In the genomic region with DNA sequence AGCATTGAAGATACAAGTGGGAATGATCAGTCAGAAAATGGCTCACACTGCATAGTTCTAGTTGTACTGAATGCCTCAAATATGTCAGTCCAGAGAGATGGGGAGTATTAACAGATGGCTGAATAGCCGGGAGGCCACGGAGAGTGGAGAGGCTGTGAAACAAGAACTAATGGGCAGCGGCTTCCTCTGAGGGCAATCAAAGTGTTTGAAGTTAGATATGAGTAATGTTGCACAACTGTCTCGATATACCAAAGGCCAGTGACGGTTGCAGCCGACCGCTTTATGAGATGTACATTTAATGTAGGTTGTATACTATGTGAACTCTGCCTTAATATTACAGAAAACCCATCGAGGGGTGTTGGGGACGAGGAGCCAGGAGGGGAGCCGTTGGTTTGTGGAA, we compare ENCODE assay signal across 19 mouse cellular contexts.
"Had no signal": no experiment of that assay in that cellular context is flagged by ENCODE, and none has a peak within 500 bp of the region (broad histone marks: within the 10 kb centered on the region; RNA-seq: fewer than 3 reads in every experiment).

No protein-coding gene starts in this region.

- H3K9me3 ChIP-seq: limb, embryonic 10.5 days; limb, embryonic 13.5 days; liver, embryonic 13.5 days; midbrain, embryonic 12.5 days; midbrain, embryonic 15.5 days; neural tube, embryonic 12.5 days; neural tube, embryonic 15.5 days had no signal

- H3K9ac ChIP-seq: limb, embryonic 13.5 days; liver, embryonic 13.5 days; midbrain, embryonic 12.5 days; midbrain, embryonic 15.5 days; neural tube, embryonic 12.5 days; neural tube, embryonic 15.5 days had no signal

- H3K27me3 ChIP-seq: liver, embryonic 13.5 days; midbrain, embryonic 15.5 days; neural tube, embryonic 12.5 days had no signal

- H3K36me3 ChIP-seq: limb, embryonic 10.5 days; limb, embryonic 13.5 days; liver, embryonic 13.5 days; midbrain, embryonic 12.5 days; midbrain, embryonic 15.5 days; neural tube, embryonic 12.5 days; neural tube, embryonic 15.5 days had no signal

- ATAC-seq: midbrain, embryonic 15.5 days had no signal

- H3K27ac ChIP-seq: layer of hippocampus, adult 2 months; limb, embryonic 10.5 days; limb, embryonic 13.5 days; liver, embryonic 13.5 days; midbrain, embryonic 12.5 days; midbrain, embryonic 15.5 days; neural tube, embryonic 12.5 days; neural tube, embryonic 15.5 days had no signal

- H3K4me1 ChIP-seq: liver, embryonic 13.5 days; midbrain, embryonic 15.5 days; neural tube, embryonic 12.5 days had no signal

- DNase-seq: kidney, adult 11 months; kidney, adult 9 months; kidney, postnatal 14 days; kidney, postnatal 4 days; layer of hippocampus, adult 9-11 months; liver, embryonic 13.5 days; retina, postnatal 1 day; right cerebral cortex, postnatal 25 days; spleen, adult 18-20 months; thymus, adult 2 months; thymus, postnatal 14 days; thymus, postnatal 4 days had no signal

- H3K4me3 ChIP-seq: layer of hippocampus, adult 2 months; limb, embryonic 10.5 days; limb, embryonic 13.5 days; liver, embryonic 13.5 days; midbrain, embryonic 12.5 days; midbrain, embryonic 15.5 days; neural tube, embryonic 12.5 days; neural tube, embryonic 15.5 days had no signal

- H3K4me2 ChIP-seq: limb, embryonic 13.5 days; liver, embryonic 13.5 days; midbrain, embryonic 12.5 days; midbrain, embryonic 15.5 days; neural tube, embryonic 12.5 days; neural tube, embryonic 15.5 days had no signal
